Mouse (Mus musculus): Measurements from ENCODE around the gene Zbtb26.

Zbtb26 gene

DNA sequence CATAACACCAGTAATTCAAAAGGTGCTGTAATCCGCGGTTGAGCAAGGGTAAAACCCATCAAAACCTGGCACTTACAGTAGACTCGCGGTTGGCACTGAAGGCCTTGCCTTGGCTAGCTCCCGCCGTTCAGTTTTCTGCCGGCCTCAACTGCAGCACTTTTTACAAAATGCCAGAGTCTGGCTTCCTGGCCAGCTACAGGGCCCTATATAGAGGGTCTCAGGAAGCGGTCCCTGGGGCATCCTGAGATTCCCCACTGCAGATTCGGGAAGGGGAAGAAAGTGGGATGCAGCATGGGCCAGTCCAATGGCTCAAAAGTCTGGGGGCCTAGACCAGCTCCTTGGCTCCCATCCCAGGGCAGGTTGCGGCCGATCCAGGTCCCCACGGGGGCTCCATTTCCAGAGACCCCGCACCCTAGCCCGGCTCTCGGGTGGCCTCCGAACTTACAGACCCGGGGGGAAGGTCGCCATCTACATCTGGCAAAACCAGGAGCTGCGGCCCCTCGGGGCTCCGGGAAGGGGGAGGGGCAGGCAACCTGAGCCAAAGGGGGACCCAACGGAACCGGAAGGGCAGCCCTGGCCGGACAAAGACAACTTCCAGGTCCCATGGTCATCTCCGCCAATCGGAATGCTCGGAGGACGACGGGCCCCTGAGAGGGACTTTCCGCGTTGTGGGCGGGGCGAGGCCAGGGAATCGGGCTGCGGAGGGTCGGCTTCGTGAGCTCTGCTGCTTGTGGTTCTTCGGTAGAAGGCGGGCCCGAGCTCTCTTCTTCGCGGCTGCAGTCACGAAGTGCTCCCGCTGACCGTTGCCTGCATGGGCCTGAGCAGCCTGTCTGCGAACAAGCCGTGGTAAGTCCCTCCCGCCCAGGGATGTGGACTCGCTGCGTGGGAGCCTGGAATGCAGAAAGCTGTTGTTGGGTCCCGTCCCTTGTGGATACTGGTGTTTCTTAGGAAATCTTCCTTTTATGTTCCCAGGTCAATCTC, at the start of gene Zbtb26, which contains the start of the genes Zbtb6 and Rabgap1:
TSS of gene Zbtb26 (minus strand) at position 525 of the 981 bp plus-strand sequence.
TSS of gene Zbtb6 (minus strand) at position 561 of the 981 bp plus-strand sequence.
TSS of gene Rabgap1 (plus strand) at position 669 of the 981 bp plus-strand sequence.
- peak; percentile 91 for DNase-seq

DNA sequence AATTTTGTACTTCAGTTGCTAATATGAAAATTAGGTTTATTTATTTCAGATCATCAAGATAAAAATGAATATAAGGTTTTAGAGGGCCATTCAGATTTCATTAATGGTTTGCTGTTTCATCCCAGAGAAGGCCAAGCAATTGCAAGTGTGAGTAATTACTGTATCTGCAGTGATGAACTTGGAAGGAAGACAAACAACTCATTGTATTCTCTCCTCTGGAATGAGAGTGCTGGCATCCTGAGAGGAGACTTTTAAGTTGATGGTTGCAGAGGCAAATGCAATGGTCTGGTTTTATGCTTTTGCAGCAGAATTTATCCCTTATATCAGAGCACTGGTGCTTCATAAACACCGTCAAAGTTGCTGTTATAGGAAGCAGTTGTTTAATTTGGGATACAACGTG, 46.0 kb upstream of the Zbtb26 start:
- DNase-seq, result no peak

DNA sequence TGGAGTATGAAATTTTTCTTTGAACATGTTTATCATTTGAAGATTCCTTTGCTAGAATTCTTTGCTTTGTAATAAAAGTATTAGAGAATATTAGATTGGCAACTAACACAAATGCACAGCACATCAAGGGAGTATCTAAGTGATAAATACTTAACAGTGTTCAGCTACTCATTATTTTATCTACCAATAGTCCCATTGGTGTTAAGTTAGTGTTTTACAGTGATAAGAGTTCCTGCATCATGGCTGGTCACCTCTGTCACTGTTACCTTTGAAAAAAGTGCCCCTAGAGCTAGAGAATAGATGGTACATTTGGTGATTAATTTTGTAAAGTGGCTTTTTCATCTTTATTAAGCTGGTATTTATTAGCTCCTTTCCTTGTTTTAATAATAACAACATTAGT, 43.5 kb upstream of the Zbtb26 start:
- no peak for DNase-seq

DNA sequence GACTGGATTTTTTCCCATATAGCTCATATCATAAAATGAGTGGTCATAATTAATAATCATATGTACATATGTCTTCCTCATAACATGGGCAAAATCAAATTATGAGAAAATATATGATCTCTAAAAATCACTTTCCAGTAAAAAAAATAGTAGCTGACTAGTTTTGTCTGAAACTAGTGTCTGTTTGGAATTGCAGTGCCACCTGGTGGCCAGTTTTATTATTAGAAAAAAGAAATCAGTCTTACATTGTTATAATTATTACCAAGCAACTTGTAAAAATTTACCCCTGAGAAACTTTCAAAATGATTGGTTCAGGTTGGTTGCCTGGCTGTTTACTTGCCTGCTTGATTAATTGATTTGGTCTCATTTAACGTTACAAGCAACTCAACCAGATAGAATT, 42.4 kb upstream of the Zbtb26 start:
- DNase-seq, result peak; percentile 13

DNA sequence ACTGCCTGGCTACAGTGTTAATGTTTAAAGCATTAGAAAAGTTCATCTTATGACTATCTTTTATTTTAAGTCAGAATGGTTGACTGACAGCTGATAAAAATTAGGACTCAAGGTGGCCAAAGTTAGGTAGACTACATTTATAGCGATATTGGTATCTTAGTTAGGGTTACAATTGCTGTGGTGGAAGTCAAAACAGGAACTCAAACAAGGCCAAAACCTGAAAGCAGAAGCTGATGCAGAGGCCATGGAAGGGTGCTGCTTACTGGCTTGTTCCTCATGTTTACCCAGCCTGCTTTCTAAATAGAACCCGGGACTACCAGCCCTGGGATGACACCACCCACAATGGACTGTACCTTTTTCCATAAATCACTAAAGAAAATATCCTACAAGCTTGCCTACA, 41.2 kb upstream of the Zbtb26 start:
- no peak for DNase-seq

DNA sequence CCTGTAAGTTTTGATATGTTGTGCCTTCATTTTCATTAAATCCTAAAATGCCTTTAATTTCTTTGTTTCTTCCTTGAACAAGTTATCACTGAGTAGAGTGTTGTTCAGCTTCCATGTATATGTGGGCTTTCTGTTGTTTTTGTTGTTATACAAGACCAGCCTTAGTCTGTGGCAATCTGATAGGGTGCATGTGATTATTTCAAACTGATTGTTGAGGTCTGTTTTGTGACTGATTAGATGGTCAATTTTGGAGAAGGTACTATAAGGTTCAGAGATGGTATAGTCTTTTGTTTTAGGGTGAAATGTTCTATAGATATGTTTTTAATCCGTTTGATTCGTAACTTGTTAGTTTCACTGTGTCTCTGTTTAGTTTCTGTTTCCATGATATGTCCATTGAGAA, 37.1 kb upstream of the Zbtb26 start:
- no peak for DNase-seq

DNA sequence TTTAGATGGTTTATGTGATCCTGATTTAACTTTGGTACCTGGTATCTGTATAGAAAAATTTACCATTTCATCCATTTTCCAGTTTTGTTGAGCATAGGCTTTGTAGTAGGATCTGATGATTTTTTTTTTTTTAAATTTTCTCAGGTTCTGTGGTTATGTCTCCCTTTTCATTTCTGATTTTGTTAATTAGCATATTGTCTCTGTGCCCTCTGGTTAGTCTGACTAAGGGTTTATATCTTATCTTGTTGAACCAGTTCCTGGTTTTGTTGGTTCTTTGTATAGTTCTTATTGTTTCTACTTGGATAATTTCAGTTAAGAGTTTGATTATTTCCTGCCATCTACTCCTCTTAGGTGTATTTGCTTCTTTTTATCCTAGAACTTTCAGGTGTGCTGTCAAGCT, 36.6 kb upstream of the Zbtb26 start:
- no peak for DNase-seq

DNA sequence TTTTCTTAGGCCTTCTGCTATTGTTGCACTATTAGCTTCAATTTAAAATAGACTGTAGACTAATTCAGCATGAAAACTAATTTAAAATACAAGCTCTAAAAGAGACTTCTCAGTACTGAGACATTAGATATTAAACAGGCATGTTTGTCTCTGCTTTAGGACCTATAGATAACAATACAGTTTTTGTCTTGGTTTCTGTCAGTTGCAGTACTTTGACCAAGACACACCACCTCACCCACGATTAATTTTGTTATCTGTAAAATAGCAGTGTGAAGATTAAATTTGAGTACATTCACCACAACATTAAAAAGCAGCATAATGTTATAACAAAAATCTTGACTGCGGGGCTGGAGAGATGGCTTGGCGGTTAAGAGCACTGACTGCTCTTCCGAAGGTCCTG, 23.3 kb upstream of the Zbtb26 start:
- DNase-seq, result no peak

DNA sequence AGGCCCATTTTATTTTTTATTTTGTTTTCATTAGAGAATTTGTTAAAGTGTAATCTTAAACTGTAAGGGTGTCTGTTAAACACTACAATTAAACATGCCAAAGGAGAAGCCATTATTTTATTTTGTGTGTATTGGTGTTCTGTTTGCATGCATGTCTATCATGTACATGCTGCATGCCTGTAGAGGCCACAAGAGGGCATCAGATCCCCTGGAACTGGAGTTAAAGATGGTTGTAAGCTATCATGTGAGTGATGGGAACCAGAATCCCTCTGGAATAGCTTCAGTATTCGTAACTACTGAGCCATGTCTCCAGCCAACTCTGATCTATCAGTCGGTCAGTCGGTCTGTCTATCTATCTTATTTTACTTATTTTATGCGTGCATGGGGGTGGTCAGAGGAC, 17.8 kb upstream of the Zbtb26 start:
- no peak for DNase-seq

DNA sequence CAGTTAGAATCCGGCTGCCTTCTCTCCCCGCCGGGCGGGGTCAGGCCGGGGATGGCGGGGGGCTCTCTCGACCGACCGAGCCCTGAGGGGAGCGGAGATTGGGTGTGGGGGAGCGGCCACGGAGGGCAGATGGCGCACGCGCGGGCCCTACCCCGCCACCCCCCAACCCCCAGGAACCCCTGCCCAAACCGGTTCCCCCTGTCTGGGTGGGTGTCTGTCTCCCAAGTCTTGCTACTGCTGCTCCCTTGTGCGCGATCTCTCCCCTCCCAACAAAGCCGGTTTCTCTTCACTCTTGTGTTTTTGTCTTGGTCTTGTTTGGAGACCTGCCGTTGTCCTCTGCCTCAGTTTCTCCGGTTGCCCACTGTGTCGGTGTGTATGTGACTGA, 9.4 kb upstream of the Zbtb26 start:
- DNase-seq, result no peak

DNA sequence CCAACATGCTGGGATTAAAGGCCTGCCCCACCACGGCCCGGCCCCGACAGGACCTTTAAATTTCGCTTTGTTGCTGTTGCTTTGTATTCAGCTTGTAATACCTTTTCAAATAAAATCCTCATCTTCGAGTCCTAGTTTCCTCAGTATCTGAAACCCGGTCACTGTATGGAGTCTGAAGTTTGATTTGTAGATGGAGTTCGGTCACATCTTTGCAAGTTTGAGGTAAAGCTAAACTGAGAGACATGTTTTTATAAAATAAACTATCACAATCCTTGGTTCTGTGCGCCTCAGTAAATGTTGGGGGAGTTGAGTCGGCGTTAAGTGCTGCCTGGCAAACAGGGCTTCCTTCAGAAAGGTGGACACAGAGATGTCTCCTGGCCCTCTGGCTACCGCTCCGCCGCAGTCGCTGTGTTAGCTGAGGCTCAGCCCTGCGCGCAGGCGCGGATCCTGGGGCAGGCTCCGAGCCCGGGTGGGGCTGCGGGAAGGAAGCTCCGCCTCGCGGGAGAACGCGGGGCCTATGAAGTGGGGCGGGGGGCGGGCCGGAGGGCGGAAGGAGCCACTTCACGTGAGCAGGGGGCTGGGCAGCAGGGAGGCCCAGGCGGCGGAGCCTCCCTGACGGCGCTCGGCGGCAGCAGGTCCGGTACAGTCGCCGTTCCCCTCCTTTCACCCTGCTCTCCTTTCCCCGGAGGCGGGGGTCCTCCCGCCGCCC, 8.9 kb upstream of the Zbtb26 start:
- DNase-seq, result peak; percentile 93

DNA sequence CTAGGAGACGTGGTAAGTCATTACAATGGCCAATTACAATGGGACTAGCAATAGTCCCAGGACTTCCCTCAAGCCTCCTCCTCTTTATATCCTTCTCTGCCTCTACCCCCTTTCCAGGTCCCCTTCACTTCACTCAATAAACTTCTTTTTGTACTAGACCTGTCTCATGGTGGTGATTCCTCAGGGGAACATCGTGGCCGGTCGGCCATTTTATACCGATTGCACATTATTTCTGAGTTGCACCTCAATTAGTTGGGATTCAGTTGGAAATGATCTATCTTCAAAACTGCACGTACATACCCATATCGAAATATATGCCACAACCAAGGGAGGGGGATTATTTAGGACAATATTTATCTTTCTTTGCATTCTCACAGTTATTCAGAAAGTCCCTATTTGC, 11.3 kb downstream of the Zbtb26 start:
- no peak for DNase-seq

DNA sequence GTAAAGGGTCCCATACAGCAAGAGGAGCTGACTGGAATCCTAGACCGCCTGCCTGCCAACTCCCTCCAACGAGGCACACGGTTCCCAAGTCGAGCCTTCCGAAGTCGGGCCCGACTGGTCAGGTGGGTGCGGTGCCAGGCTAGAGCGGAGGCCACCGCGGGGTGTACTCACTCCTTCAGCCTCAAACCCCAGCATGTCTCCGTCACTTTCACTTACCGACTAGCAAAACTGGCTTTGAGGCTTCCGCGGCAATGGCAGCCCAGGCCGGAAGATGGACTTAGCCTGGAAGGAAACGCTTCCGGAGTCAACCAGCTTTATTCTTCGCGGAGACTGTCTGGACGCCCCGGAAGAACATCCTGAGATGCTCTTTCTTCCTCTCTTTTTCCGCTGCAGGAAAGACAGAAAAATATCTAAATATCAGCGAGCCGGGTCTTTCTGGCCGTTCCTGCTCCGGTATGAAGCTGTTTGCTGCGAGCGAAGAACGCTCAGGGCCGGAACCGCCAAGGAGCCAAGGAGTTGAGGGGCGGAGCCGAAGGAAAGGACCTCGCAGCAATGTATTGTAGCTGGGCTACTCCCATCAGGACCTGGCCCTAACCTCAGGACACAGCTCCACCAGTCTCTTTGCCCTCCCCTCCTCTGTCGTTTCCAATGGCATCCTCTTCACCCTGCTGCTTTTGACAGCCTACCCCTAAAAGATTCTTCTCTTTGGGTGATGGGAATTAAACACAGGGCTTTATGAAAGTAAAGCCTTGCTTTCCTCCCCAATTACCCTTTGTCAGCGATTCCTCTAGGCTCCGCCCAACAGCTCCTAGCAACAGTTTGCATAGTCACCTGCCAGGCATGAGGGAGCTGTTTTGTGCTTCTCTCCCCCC, 12.1 kb downstream of the Zbtb26 start:
- DNase-seq, result peak; percentile 81

DNA sequence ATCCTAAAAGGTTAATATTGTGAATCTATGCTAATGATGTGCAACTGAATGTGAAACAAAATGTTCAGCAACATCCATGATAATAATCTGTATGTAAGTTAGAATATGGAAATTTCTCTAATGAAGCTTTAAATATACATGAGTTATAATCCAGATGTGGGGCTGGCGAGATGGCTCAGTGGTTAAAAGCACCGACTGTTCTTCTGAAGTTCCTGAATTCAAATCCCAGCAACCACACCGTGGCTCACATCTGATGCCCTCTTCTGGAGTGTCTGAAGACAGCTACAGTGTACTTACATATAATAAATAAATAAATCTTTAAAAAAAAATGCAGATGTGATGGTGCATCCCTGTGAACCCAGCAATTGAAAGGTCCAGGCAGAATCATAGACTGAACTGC, 19.3 kb downstream of the Zbtb26 start:
- no peak for DNase-seq

DNA sequence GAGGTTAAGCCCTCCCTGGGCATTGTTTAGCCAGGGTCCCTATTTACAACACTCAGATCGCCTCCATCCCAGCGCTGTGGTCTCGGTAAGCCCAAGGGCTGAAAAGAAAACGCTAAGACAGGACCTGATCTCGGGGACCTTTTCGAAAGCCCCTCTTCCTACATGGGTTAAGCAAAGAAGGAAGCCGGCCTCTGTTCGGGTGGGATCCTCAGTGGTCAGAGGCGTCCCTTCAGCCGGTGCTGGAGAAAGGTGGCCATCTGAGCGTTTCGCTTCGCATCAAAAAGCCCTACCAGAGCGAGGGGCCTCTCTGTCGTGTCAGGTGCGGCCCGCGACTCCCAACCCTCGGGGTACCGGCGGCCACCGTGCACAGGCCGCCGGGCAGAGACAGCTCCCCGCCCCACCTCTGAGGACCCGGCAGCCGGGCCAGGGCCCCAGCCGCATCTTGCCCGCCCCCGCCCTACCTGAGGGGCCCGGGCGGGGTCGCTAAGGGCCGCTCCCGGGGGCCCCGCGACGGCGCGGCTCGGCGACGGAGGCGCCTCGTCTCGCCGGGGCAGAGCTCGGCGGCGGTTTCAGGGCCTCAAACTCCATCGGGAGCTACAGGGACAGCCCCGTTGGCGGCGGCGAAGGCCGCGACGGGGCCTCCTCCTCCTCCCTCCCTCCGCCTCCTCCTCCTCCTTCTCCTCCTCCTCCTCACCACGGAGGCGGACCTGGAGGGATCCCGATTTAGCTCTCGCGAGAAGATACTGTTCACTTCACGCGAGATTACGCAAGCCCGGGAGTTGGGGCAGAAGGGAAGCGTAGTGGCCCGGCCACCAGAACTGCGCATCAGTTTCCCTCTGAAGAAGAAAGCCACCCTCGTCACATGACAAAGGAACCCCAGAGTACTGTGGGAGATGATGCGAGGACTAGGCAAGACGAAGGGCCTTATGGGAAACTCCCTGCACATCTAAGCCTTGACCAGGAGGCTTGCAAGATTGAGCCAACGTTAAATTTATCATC, 20.3 kb downstream of the Zbtb26 start, which contains the start of gene Rc3h2:
TSS of gene Rc3h2 (minus strand) at position 598 of the 999 bp plus-strand sequence.
- DNase-seq, result peak; percentile 94

DNA sequence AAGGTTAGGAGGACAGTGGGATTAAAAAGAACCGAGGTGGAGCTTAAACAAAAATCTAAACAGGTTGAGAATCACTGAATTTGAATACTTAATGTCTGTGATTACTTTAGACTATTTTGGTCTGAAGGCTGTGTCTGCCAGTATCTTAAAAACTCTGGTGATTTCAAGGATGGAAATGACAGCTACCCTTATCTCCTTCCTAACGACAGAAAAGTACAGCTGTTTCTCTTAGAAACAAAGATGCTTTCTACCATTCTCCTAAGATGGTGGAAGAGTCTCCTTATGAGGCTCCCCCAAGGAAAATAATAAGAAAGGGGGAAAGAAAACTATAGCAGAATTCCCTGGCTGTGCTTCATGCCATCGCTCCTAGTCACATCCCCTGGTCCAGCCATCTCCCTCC, 21.0 kb downstream of the Zbtb26 start:
- DNase-seq, result no peak

DNA sequence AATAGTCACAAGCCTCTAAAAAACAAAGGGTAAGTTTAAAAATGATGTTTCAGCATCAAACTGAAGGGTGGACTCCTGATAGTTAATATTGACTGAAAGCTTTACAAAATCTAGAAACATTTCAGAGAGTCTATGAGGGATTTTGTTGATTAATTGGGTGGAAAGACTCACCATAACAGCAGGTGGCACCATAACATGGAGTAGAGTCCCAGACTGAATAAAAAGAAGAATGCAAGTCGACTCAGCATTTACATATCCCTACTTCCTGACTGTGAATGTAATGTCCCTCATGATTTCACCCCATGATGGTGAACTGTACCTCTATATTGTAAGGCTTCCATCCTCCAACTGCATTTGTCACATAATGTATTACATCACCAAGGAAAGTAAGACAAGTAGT, 47.4 kb downstream of the Zbtb26 start:
- no peak for DNase-seq

DNA sequence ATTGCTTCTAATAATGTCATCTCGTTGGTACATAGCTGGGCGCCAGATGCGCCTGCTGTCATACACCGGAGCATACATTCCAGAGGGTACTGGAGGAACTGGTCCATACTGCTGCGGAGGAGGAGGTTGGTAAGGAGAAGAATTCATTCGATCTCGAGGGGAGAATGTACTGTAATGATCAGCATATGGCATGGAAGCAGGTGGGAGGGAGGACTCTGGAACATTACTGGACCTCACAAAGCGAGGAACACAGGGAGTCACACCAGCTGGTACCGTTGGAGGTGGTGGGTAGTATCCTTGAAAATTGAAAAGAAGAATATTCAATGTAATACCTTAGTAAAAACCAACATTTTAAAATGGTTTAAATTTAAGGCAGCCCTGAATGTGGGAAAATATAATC, 60.0 kb downstream of the Zbtb26 start:
- DNase-seq, result no peak
